Mouse (Mus musculus): ENCODE measurements around the gene Sytl2.

DNA sequence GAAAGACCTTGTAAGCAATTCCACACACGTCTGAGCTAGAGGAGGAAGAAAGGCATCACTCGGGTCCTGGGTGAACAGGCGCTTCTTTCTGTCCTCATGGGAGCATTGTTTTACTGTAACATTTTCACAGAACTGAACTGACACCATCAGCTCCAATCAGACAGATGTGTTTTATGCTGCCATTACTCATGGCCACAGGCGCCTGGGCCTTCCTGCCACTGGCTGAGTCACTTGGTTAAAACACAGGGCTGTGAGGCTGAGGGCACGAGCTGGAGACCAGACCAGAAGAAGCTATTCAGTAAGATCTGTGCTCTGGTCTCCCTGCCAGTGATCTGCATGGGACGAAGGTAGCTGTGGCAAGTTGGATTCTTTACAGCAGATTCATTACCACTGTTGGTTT, 6.0 kb downstream of the Sytl2 start:
- TF ChIP-seq CTCF (IDR thresholded peaks at IDR 0.05; ENCODE audit: extremely low read depth, insufficient read depth, insufficient read length, insufficient replicate concordance) (no peak), POLR2A (IDR thresholded peaks at IDR 0.05; ENCODE audit: low read depth, low read length) (no peak)
